Mouse (Mus musculus) retina, postnatal 1 day (tissue): ENCODE data around the gene Gm20403.
"Not testable (repeated sequence)": the region's sequence is repeated elsewhere in the genome, so short reads cannot be mapped to it uniquely, and the experiment has no call there.

Experiments
- DNase-seq: peaks from one replicate; pipeline ENCODE4 v3.0.0-alpha.2; 2012

Gene Gm20403

GRCm38 (mm10) chr12:54986052-54986717, at the start of gene Gm20403:
Gene Gm20403, minus strand, starts transcription at chr12:54986529.
- peak; percentile 84 for DNase-seq

GRCm38 (mm10) chr12:55027088-55027487, 40.8 kb upstream of the Gm20403 start:
- DNase-seq: no peak

- DNase-seq: no peak
These were observed 37.0 kb upstream of the Gm20403 start for GRCm38 (mm10) chr12:55023284-55023683.

GRCm38 (mm10) chr12:55019421-55019877, 33.1 kb upstream of the Gm20403 start:
- DNase-seq: no peak

- peak; percentile 26 for DNase-seq
These were observed 30.9 kb upstream of the Gm20403 start for GRCm38 (mm10) chr12:55017119-55017721.

- no peak for DNase-seq
These were observed 30.2 kb upstream of the Gm20403 start for GRCm38 (mm10) chr12:55016339-55017118.

- no peak for DNase-seq
These were observed 29.1 kb upstream of the Gm20403 start for GRCm38 (mm10) chr12:55015428-55015827.

GRCm38 (mm10) chr12:55013626-55014398, 27.5 kb upstream of the Gm20403 start, which contains the start of gene Baz1a:
Gene Baz1a, minus strand, starts transcription at chr12:55014348.
- no peak for DNase-seq

- no peak for DNase-seq
These were observed 26.7 kb upstream of the Gm20403 start for GRCm38 (mm10) chr12:55013031-55013430.

GRCm38 (mm10) chr12:55007361-55008008, 21.2 kb upstream of the Gm20403 start:
- no peak for DNase-seq

GRCm38 (mm10) chr12:55006071-55006470, 19.7 kb upstream of the Gm20403 start:
- no peak for DNase-seq

- DNase-seq: no peak
These were observed 18.1 kb upstream of the Gm20403 start for GRCm38 (mm10) chr12:55004396-55004795.

- no peak for DNase-seq
These were observed 17.5 kb upstream of the Gm20403 start for GRCm38 (mm10) chr12:55003843-55004242.

GRCm38 (mm10) chr12:55002532-55002931, 16.2 kb upstream of the Gm20403 start:
- not testable (repeated sequence) for DNase-seq

GRCm38 (mm10) chr12:54999016-54999690, 12.8 kb upstream of the Gm20403 start:
- DNase-seq: no peak

GRCm38 (mm10) chr12:54998411-54998810, 12.1 kb upstream of the Gm20403 start:
- DNase-seq: no peak

GRCm38 (mm10) chr12:54996979-54997474, 10.7 kb upstream of the Gm20403 start:
- no peak for DNase-seq

GRCm38 (mm10) chr12:54995965-54996364, 9.6 kb upstream of the Gm20403 start:
- no peak for DNase-seq

- no peak for DNase-seq
These were observed 8.1 kb upstream of the Gm20403 start for GRCm38 (mm10) chr12:54994418-54994817.

GRCm38 (mm10) chr12:54994068-54994386, 7.7 kb upstream of the Gm20403 start:
- DNase-seq: no peak

GRCm38 (mm10) chr12:54993246-54994067, 7.1 kb upstream of the Gm20403 start:
- no peak for DNase-seq
